In genomic region chr5:106826044-106826443, GRCm38 (mm10) we compare ENCODE assay signal across 10 mouse cellular contexts.
DNase-seq lines count a peak whose midpoint lies in the region; ATAC-seq lines count a peak whose summit lies in the region.
"Had no signal": no experiment of that assay in that cellular context is flagged by ENCODE, and none has a peak within 500 bp of the region (broad histone marks: within the 10 kb centered on the region; RNA-seq: fewer than 3 reads in every experiment).

No protein-coding gene starts in this region.

- H3K4me2 ChIP-seq in heart, embryonic 15.5 days = peak overlapping the region; percentile 69; the same call in 1 of the 2 replicates
- peak overlapping the region; percentile 52; the same call in 1 of the 2 replicates for H3K4me2 ChIP-seq in neural tube, embryonic 11.5 days (ENCODE audit: low read depth)
- peak overlapping the region; percentile 74 for H3K4me2 ChIP-seq in hindbrain, embryonic 13.5 days

- no peaks in the 10 kb centered on the region for H3K27me3 ChIP-seq in heart, embryonic 15.5 days
- no peaks in the 10 kb centered on the region for H3K27me3 ChIP-seq in neural tube, embryonic 11.5 days (ENCODE audit: control insufficient read depth, insufficient read depth, low read length)
- H3K27me3 ChIP-seq in hindbrain, embryonic 13.5 days = no peaks in the 10 kb centered on the region

- H3K4me1 ChIP-seq in heart, embryonic 15.5 days (replicated peaks) = peaks cover 6% of the 10 kb centered on the region; the same call in 1 of the 2 replicates
- no peaks in the 10 kb centered on the region for H3K4me1 ChIP-seq in neural tube, embryonic 11.5 days (ENCODE audit: control insufficient read depth, insufficient read depth, low read length)
- H3K4me1 ChIP-seq in hindbrain, embryonic 13.5 days (replicated peaks) = peaks cover 18% of the 10 kb centered on the region

- H3K4me3 ChIP-seq in heart, embryonic 15.5 days = no peak overlapping the region
- no peak overlapping the region for H3K4me3 ChIP-seq in neural tube, embryonic 11.5 days (ENCODE audit: low read depth, low read length)
- no peak overlapping the region for H3K4me3 ChIP-seq in hindbrain, embryonic 13.5 days

- DNase-seq in heart, adult 9 months (ENCODE audit: low spot score in 2 of 2) = no peak
- no peak for DNase-seq in neural tube, embryonic 11.5 days (ENCODE audit: low spot score)
- DNase-seq in neural tube, embryonic 10.5 days (ENCODE audit: extremely low spot score, low spot score) = no peak
- peak; percentile 61 for DNase-seq in naive thymus-derived CD4-positive, alpha-beta T cell, adult 2 months (ENCODE audit: low read depth)
- DNase-seq: kidney, adult 8-10 months had no signal

- no peak for ATAC-seq in heart, embryonic 15.5 days (replicated peaks; ENCODE audit: insufficient number of reproducible peaks, insufficient read depth, low FRiP score, low read depth)
- no peak for ATAC-seq in neural tube, embryonic 11.5 days (ENCODE audit: insufficient read depth, low FRiP score, low TSS enrichment)
- peak; percentile 18; the same call in 1 of the 2 replicates for ATAC-seq in hindbrain, embryonic 13.5 days (ENCODE audit: low FRiP score)
- ATAC-seq in megakaryocyte-erythroid progenitor cell, adult 5-6 weeks (replicated peaks; ENCODE audit: low FRiP score, low TSS enrichment, poor library complexity, severe bottlenecking) = no peak
- ATAC-seq in frontal cortex, adult (ENCODE audit: low TSS enrichment) = no peak

- no peak overlapping the region for H3K9ac ChIP-seq in heart, embryonic 15.5 days
- H3K9ac ChIP-seq in neural tube, embryonic 11.5 days (ENCODE audit: low read length) = no peak overlapping the region
- no peak overlapping the region for H3K9ac ChIP-seq in hindbrain, embryonic 13.5 days

- WGBS in heart, embryonic 15.5 days = 65% methylated on average over 8 of the region's 8 CpGs
- 49% methylated on average over 8 of the region's 8 CpGs for WGBS in neural tube, embryonic 11.5 days
- 50% methylated on average over 8 of the region's 8 CpGs for WGBS in hindbrain, embryonic 13.5 days

- H3K36me3 ChIP-seq in heart, embryonic 15.5 days = no peaks in the 10 kb centered on the region
- no peaks in the 10 kb centered on the region for H3K36me3 ChIP-seq in neural tube, embryonic 11.5 days (ENCODE audit: control insufficient read depth, insufficient read depth, low read length)
- H3K36me3 ChIP-seq in hindbrain, embryonic 13.5 days = no peaks in the 10 kb centered on the region

- no peak overlapping the region for H3K27ac ChIP-seq in heart, embryonic 15.5 days
- no peak overlapping the region for H3K27ac ChIP-seq in neural tube, embryonic 11.5 days (ENCODE audit: low read depth, low read length)
- peak overlapping the region; percentile 79; the same call in 1 of the 2 replicates for H3K27ac ChIP-seq in hindbrain, embryonic 13.5 days
- H3K27ac ChIP-seq: gastrocnemius, adult 2 months had no signal

- H3K9me3 ChIP-seq in heart, embryonic 15.5 days (replicated peaks) = no peaks in the 10 kb centered on the region
- H3K9me3 ChIP-seq in neural tube, embryonic 11.5 days (ENCODE audit: control insufficient read depth, low read length) = no peaks in the 10 kb centered on the region
- no peaks in the 10 kb centered on the region for H3K9me3 ChIP-seq in hindbrain, embryonic 13.5 days
